In genomic region chr11:75044333-75044732, GRCm38 (mm10) we compare ENCODE assay signal across 15 mouse cellular contexts.
A peak's percentile ranks its signal among the peaks of the same experiment; 100 is the strongest.
DNase-seq lines count a peak whose midpoint lies in the region; ATAC-seq and TF ChIP-seq lines count a peak whose summit lies in the region.
"Had no signal": no experiment of that assay in that cellular context is flagged by ENCODE, and none has a peak within 500 bp of the region (broad histone marks: within the 10 kb centered on the region; RNA-seq: fewer than 3 reads in every experiment).

No protein-coding gene starts in this region.

- intact Hi-C loops in gastrocnemius, postnatal 14 days (cut with DNase I; ENCODE audit: low total_unique reads), result no loop called here
- intact Hi-C loops in gastrocnemius, postnatal 36 days (cut with DNase I), result no loop called here

- H3K36me3 ChIP-seq in liver, adult 2 months (ENCODE audit: control insufficient read depth, insufficient read depth, low read length), result peaks cover 11% of the 10 kb centered on the region
- peaks cover 36% of the 10 kb centered on the region for H3K36me3 ChIP-seq in heart, embryonic 13.5 days
- H3K36me3 ChIP-seq in limb, embryonic 15.5 days, result 0 out of 2 replicates have a peak, but pooled peaks cover 13% of the 10 kb centered on the region

- no peak for ATAC-seq in heart, embryonic 13.5 days (ENCODE audit: extremely low read depth, insufficient number of reproducible peaks, low FRiP score, low TSS enrichment)
- ATAC-seq in limb, embryonic 15.5 days (ENCODE audit: insufficient number of reproducible peaks, low FRiP score, low TSS enrichment, low read depth), result no peak

- peak; percentile 37 for DNase-seq in gastrocnemius, postnatal 14 days
- no peak for DNase-seq in gastrocnemius, postnatal 36 days
- DNase-seq in liver, adult 2 months (ENCODE audit: extremely low read depth, low read depth, low spot score), result no peak
- DNase-seq in liver, result no peak
- no peak for DNase-seq in thymus, adult 18-20 months
- DNase-seq in layer of hippocampus, adult 8-10 months (ENCODE audit: low spot score in 2 of 2), result no peak
- DNase-seq: layer of hippocampus, postnatal 36 days; right cerebral cortex, adult 18-20 months had no signal

- no peak for TF ChIP-seq POLR2A in liver, adult 2 months (IDR thresholded peaks at IDR 0.05; ENCODE audit: extremely low read depth, insufficient read depth, low read length)

- no peaks in the 10 kb centered on the region for H3K9me3 ChIP-seq in heart, embryonic 13.5 days
- no peaks in the 10 kb centered on the region for H3K9me3 ChIP-seq in limb, embryonic 15.5 days
- H3K9me3 ChIP-seq: G1E; hindbrain, embryonic 15.5 days; midbrain, embryonic 12.5 days; neural tube, embryonic 12.5 days had no signal

- H3K4me3 ChIP-seq in liver, adult 2 months (ENCODE audit: insufficient read depth, low read depth, low read length), result no peak overlapping the region
- no peak overlapping the region for H3K4me3 ChIP-seq in heart, embryonic 13.5 days
- H3K4me3 ChIP-seq in limb, embryonic 15.5 days, result no peak overlapping the region
- H3K4me3 ChIP-seq: hindbrain, embryonic 15.5 days; midbrain, embryonic 12.5 days; neural tube, embryonic 12.5 days had no signal

- H3K27ac ChIP-seq in liver, adult 2 months (replicated peaks; ENCODE audit: insufficient read depth, low read depth, low read length), result 0 out of 2 replicates have a peak overlapping the region, but pooled peaks have one; percentile 13
- H3K27ac ChIP-seq in heart, embryonic 13.5 days (replicated peaks), result peak overlapping the region; percentile 62
- peak overlapping the region; percentile 48 for H3K27ac ChIP-seq in limb, embryonic 15.5 days
- H3K27ac ChIP-seq: hindbrain, embryonic 15.5 days; liver, embryonic 14.5 days; midbrain, embryonic 12.5 days; neural tube, embryonic 12.5 days had no signal

- no peaks in the 10 kb centered on the region for H3K27me3 ChIP-seq in liver, adult 2 months (ENCODE audit: control insufficient read depth, insufficient read depth, low read length)
- H3K27me3 ChIP-seq in heart, embryonic 13.5 days (replicated peaks), result no peaks in the 10 kb centered on the region
- H3K27me3 ChIP-seq in limb, embryonic 15.5 days, result no peaks in the 10 kb centered on the region
- H3K27me3 ChIP-seq: hindbrain, embryonic 15.5 days; midbrain, embryonic 12.5 days; neural tube, embryonic 12.5 days had no signal

- no peak overlapping the region for H3K9ac ChIP-seq in liver, adult 2 months (ENCODE audit: low read depth, low read length)
- no peak overlapping the region for H3K9ac ChIP-seq in heart, embryonic 13.5 days
- no peak overlapping the region for H3K9ac ChIP-seq in limb, embryonic 15.5 days
- H3K9ac ChIP-seq: hindbrain, embryonic 15.5 days; liver, embryonic 14.5 days; midbrain, embryonic 12.5 days; neural tube, embryonic 12.5 days had no signal

- no peaks in the 10 kb centered on the region for H3K79me2 ChIP-seq in liver, adult 2 months (ENCODE audit: control insufficient read depth, insufficient read depth, low read length)

- no peak for TF ChIP-seq CTCF in liver, adult 2 months (IDR thresholded peaks at IDR 0.05; ENCODE audit: low read depth, low read length)

- no peak overlapping the region for H3K4me2 ChIP-seq in heart, embryonic 13.5 days
- no peak overlapping the region for H3K4me2 ChIP-seq in limb, embryonic 15.5 days
- H3K4me2 ChIP-seq: hindbrain, embryonic 15.5 days; midbrain, embryonic 12.5 days; neural tube, embryonic 12.5 days had no signal

- WGBS in liver, adult 2 months, result 85% methylated on average over 3 of the region's 3 CpGs
- 64% methylated on average over 3 of the region's 3 CpGs for WGBS in heart, embryonic 13.5 days
- WGBS in limb, embryonic 15.5 days, result 61% methylated on average over 3 of the region's 3 CpGs

- peaks cover 8% of the 10 kb centered on the region for H3K4me1 ChIP-seq in liver, adult 2 months (ENCODE audit: control insufficient read depth, insufficient read depth, low read length)
- H3K4me1 ChIP-seq in heart, embryonic 13.5 days, result peaks cover 47% of the 10 kb centered on the region
- peaks cover 35% of the 10 kb centered on the region for H3K4me1 ChIP-seq in limb, embryonic 15.5 days
- H3K4me1 ChIP-seq: midbrain, embryonic 12.5 days had no signal
